Mouse (Mus musculus) liver, embryonic 18 days (tissue): ENCODE measurements around the gene Ppp1r1c. TPM values are rescaled to one million over a fixed set of nuclear protein-coding genes. Genes with fewer than 3 reads are reported as not detected.

Experiments used
- polyA plus RNA-seq: library from polyadenylated mRNA; depleted of rRNA; stranded (reverse); fragments of >200 nt; gene quantifications from 2 replicates; pipeline ENCODE4 v1.2.3, GENCODE M21; 2012; rRNA removed

Ppp1r1c gene
- not detected in 2 replicates for polyA plus RNA-seq

GRCm38 (mm10) chr2:79707575-79707974 lies at the start of gene Ppp1r1c:
Ppp1r1c (plus strand) TSS chr2:79707780.

Other genes with a start within 250 kb of the Ppp1r1c start
- gene Itprid2, start 72.4 kb upstream of the Ppp1r1c start, polyA plus RNA-seq: 2.6 TPM in 2 replicates